Mouse (Mus musculus) hindbrain, postnatal 0 days (tissue): ENCODE data around the gene Nras. TPM values are rescaled to one million over a fixed set of nuclear protein-coding genes. Genes with fewer than 3 reads are reported as not detected.

Source experiments
- ATAC-seq: fragments of 200-750 bp; cut with Nextera tagmentation; 2 replicates; pipeline ENCODE4 v1.8.0; 2017; ENCODE audit warnings: mild to moderate bottlenecking, moderate TSS enrichment, moderate library complexity
- DNase-seq: peaks from one replicate; pipeline ENCODE4 v3.0.0-alpha.2; 2015; ENCODE audit warnings: low spot score
- H3K27ac ChIP-seq: fragments of 300-500 bp; sonication (generic); 2 replicates; pipeline ENCODE4 v1.5.1; 2014; ENCODE audit warnings: mild to moderate bottlenecking
- H3K27me3 ChIP-seq: fragments of 300-500 bp; sonication (generic); 2 replicates; pipeline ENCODE4 v1.6.1; 2014; ENCODE audit warnings: low read length, mixed read lengths; ENCODE audit not compliant: insufficient read depth
- H3K36me3 ChIP-seq: fragments of 300-500 bp; sonication (generic); 2 replicates; pipeline ENCODE4 v1.6.1; 2014; ENCODE audit warnings: low read length, mixed read lengths; ENCODE audit not compliant: insufficient read depth
- H3K4me1 ChIP-seq: fragments of 300-500 bp; sonication (generic); 2 replicates; pipeline ENCODE4 v1.6.1; 2014; ENCODE audit warnings: antibody characterized with exemption, low read length, mixed read lengths; ENCODE audit not compliant: insufficient read depth
- H3K4me2 ChIP-seq: fragments of 300-500 bp; sonication (generic); 2 replicates; pipeline ENCODE4 v1.6.1; 2014; ENCODE audit warnings: low read depth, mild to moderate bottlenecking, low read length, moderate library complexity, mixed read lengths
- H3K4me3 ChIP-seq: fragments of 300-500 bp; sonication (generic); 2 replicates; pipeline ENCODE4 v1.5.1; 2014; ENCODE audit warnings: low read length
- H3K9ac ChIP-seq: fragments of 300-500 bp; sonication (generic); replicated peaks from 2 replicates; pipeline ENCODE4 v1.6.1; 2014; ENCODE audit warnings: mild to moderate bottlenecking, low read length, moderate library complexity, mixed read lengths
- H3K9me3 ChIP-seq: fragments of 300-500 bp; sonication (generic); 2 replicates; pipeline ENCODE4 v1.6.1; 2016; ENCODE audit warnings: low read length, mixed read lengths
- CTCF ChIP-seq: IDR thresholded peaks from 2 replicates; pipeline ENCODE4 v1.5.1; 2016; ENCODE audit warnings: antibody characterized with exemption, control low read depth, low read depth
- WGBS: fragments of 180-500 bp; shearing (Covaris S2); extraction: QIAGEN DNeasy Blood & Tissue Kit; methylation state at CpG from one replicate; pipeline ENCODE4 v1.1.7; 2014; 5-methylcytosine and 5-hydroxymethylcytosine counted together
- polyA plus RNA-seq: library from polyadenylated mRNA; unstranded; fragments of >200 nt; fragmentation: Nextera tagmentation; extraction: Ambion mirVana; gene quantifications from 2 replicates; pipeline ENCODE4 v1.2.1, GENCODE M21; 2015
- total RNA-seq: library from RNA; depleted of rRNA; stranded (reverse); fragments of >200 nt; gene quantifications from 2 replicates; pipeline ENCODE4 v1.2.3, GENCODE M21; 2014

Gene Nras
- total and polyA plus RNA-seq, 2 experiments from 2014 or later = 53.6 to 67.1 TPM

DNA sequence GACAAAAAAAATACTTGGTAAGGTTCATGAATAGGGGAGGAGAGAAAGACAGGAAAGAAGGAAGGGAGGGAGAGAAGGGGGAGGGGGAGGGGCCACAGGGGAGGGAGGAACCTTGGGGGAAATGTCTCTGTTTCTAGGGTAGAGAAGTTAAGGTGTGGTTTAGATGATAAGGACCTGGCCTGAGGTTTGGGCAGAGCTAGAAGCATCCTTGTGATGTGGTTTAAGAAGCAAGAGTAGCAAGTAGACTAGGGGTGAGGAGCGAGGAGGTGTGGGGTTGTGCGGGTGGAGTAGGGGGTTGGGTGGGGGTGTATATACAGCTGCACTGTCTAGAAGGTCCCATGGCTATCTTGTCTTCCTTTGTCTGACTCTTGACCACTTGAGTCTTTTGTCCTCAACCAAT is 33.7 kb downstream of the Nras start:
- no peak overlapping the region for H3K9ac ChIP-seq
- no peak overlapping the region for H3K27ac ChIP-seq
- DNase-seq (no peak), ATAC-seq (no peak)
- TF ChIP-seq CTCF = no peak
- no peaks in the 10 kb centered on the region for H3K9me3 ChIP-seq
- 100% methylated on average over 2 of the region's 2 CpGs for WGBS
- no peaks in the 10 kb centered on the region for H3K4me1 ChIP-seq
- no peak overlapping the region for H3K4me2 ChIP-seq
- no peaks in the 10 kb centered on the region for H3K27me3 ChIP-seq
- no peaks in the 10 kb centered on the region for H3K36me3 ChIP-seq
- no peak overlapping the region for H3K4me3 ChIP-seq

DNA sequence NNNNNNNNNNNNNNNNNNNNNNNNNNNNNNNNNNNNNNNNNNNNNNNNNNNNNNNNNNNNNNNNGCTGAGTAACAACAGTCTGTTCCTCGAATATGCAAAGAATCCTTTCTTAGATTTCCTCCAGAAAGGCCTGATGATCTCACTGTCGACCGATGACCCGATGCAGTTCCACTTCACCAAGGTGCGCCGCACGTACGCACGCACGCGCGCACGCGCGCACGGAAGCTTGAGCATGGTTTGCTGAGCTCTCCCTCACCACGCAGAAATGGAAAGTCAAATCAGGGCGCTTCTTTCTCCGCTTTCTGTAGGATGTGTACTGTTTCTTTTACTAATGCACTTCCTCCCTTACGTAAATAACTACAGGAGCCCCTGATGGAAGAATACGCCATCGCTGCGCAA is 40.6 kb downstream of the Nras start:
- DNase-seq (no peak), ATAC-seq (no peak)
- WGBS = 83% methylated on average over 23 of the region's 23 CpGs
- no peak overlapping the region for H3K27ac ChIP-seq
- peaks cover 3% of the 10 kb centered on the region; the same call in 1 of the 2 replicates for H3K4me1 ChIP-seq
- H3K4me2 ChIP-seq = no peak overlapping the region
- H3K9ac ChIP-seq = no peak overlapping the region
- no peak overlapping the region for H3K4me3 ChIP-seq
- no peak for TF ChIP-seq CTCF
- no peaks in the 10 kb centered on the region for H3K9me3 ChIP-seq
- no peaks in the 10 kb centered on the region for H3K27me3 ChIP-seq
- no peaks in the 10 kb centered on the region for H3K36me3 ChIP-seq

GRCm38 (mm10) chr3:103099667-103100066 is 41.6 kb downstream of the Nras start:
- peak; percentile 24; the same call in 1 of the 2 replicates for TF ChIP-seq CTCF
- WGBS = 83% methylated on average over 6 of the region's 6 CpGs
- no peak overlapping the region for H3K9ac ChIP-seq

DNA sequence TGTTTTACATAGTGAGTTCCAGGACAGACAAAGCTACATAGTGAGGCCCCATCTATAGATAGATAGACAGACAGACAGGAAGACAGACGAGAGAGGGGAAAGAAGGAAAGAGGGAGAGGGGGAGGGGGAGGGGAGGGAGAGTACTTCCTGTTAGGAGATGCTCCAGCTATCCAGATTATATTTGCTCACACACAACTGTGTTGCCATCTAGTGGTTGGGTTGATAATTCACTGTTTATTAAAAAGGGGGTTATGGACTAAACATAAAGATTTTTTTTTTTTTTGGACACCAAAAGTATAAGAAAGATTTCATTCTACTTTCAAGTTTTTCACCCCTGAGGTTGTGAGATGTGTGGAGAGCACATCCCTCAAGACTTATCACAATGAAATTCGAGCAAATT is 42.6 kb downstream of the Nras start:
- no peak overlapping the region for H3K4me3 ChIP-seq
- no peak overlapping the region for H3K9ac ChIP-seq
- ATAC-seq (no peak), DNase-seq (no peak)
- no peaks in the 10 kb centered on the region for H3K27me3 ChIP-seq
- 0 out of 2 replicates have a peak, but pooled peaks have one; percentile 10 for TF ChIP-seq CTCF
- no peaks in the 10 kb centered on the region for H3K36me3 ChIP-seq
- H3K27ac ChIP-seq = no peak overlapping the region
- no peak overlapping the region for H3K4me2 ChIP-seq
- no peaks in the 10 kb centered on the region for H3K9me3 ChIP-seq
- 72% methylated on average over 2 of the region's 2 CpGs for WGBS
- peaks cover 3% of the 10 kb centered on the region; the same call in 1 of the 2 replicates for H3K4me1 ChIP-seq

More at GRCm38 (mm10) chr3:103099667-103100066, 41.6 kb downstream of the Nras start:
- Histone ChIP-seq H3K27me3 (no peaks in the 10 kb centered on the region), H3K4me1 (peaks cover 3% of the 10 kb centered on the region; the same call in 1 of the 2 replicates), H3K9me3 (no peaks in the 10 kb centered on the region), H3K4me2 (no peak overlapping the region), H3K27ac (no peak overlapping the region), H3K4me3 (no peak overlapping the region), H3K36me3 (no peaks in the 10 kb centered on the region)
- no peak for ATAC-seq
- no peak for DNase-seq

- Histone ChIP-seq H3K4me2 (no peak overlapping the region), H3K9me3 (no peaks in the 10 kb centered on the region), H3K27ac (no peak overlapping the region), H3K4me1 (peaks cover 3% of the 10 kb centered on the region; the same call in 1 of the 2 replicates), H3K4me3 (no peak overlapping the region), H3K9ac (no peak overlapping the region), H3K36me3 (no peaks in the 10 kb centered on the region), H3K27me3 (no peaks in the 10 kb centered on the region)
- ATAC-seq (no peak), DNase-seq (no peak)
- TF ChIP-seq CTCF = peak; percentile 44
- 66% methylated on average over 5 of the region's 5 CpGs for WGBS
These were observed 43.1 kb downstream of the Nras start for GRCm38 (mm10) chr3:103101194-103101593.

- H3K9me3 ChIP-seq = no peaks in the 10 kb centered on the region
- no peaks in the 10 kb centered on the region for H3K27me3 ChIP-seq
- peak overlapping the region; percentile 63 for H3K4me3 ChIP-seq
- DNase-seq (no peak), ATAC-seq (peak; percentile 35)
- TF ChIP-seq CTCF = no peak
- peak overlapping the region; percentile 84 for H3K4me2 ChIP-seq
- no peak overlapping the region for H3K27ac ChIP-seq
- H3K4me1 ChIP-seq = peaks cover 3% of the 10 kb centered on the region; the same call in 1 of the 2 replicates
- peak overlapping the region; percentile 47 for H3K9ac ChIP-seq
- 1% methylated on average over 14 of the region's 14 CpGs for WGBS
- no peaks in the 10 kb centered on the region for H3K36me3 ChIP-seq
These were observed 43.8 kb downstream of the Nras start for GRCm38 (mm10) chr3:103101909-103102308.
